Mouse (Mus musculus) lung, postnatal 0 days (tissue): Measurements from ENCODE around the gene Gm49721.
"Not testable (repeated sequence)": the region's sequence is repeated elsewhere in the genome, so short reads cannot be mapped to it uniquely, and the experiment has no call there.

Experiments
- CTCF ChIP-seq: IDR thresholded peaks from 2 replicates; pipeline ENCODE4 v1.5.1; 2016; ENCODE audit warnings: antibody characterized with exemption, mild to moderate bottlenecking
- EP300 ChIP-seq: IDR thresholded peaks from 2 replicates; pipeline ENCODE4 v1.6.1; 2016; ENCODE audit warnings: antibody characterized with exemption, mild to moderate bottlenecking, control low read depth

GRCm38 (mm10) chr17:6995504-6995903, 16.8 kb downstream of the Gm49721 start:
- TF ChIP-seq CTCF, EP300: not testable (repeated sequence)
